Mouse (Mus musculus) cortical plate, adult 2 months (tissue): ENCODE results near the gene Slc22a1.

ENCODE experiments used
- CTCF ChIP-seq: fragments of 200-500 bp; IDR thresholded peaks from 2 replicates; pipeline ENCODE4 v1.5.1; 2011; ENCODE audit warnings: mild to moderate bottlenecking, control low read depth, low read length; ENCODE audit not compliant: insufficient read depth; ENCODE audit errors: extremely low read depth
- POLR2A ChIP-seq: fragments of 200-500 bp; IDR thresholded peaks from 2 replicates; pipeline ENCODE4 v1.6.1; 2011; ENCODE audit warnings: mild to moderate bottlenecking, low read length, control low read depth; ENCODE audit not compliant: insufficient read depth; ENCODE audit errors: extremely low read depth

DNA sequence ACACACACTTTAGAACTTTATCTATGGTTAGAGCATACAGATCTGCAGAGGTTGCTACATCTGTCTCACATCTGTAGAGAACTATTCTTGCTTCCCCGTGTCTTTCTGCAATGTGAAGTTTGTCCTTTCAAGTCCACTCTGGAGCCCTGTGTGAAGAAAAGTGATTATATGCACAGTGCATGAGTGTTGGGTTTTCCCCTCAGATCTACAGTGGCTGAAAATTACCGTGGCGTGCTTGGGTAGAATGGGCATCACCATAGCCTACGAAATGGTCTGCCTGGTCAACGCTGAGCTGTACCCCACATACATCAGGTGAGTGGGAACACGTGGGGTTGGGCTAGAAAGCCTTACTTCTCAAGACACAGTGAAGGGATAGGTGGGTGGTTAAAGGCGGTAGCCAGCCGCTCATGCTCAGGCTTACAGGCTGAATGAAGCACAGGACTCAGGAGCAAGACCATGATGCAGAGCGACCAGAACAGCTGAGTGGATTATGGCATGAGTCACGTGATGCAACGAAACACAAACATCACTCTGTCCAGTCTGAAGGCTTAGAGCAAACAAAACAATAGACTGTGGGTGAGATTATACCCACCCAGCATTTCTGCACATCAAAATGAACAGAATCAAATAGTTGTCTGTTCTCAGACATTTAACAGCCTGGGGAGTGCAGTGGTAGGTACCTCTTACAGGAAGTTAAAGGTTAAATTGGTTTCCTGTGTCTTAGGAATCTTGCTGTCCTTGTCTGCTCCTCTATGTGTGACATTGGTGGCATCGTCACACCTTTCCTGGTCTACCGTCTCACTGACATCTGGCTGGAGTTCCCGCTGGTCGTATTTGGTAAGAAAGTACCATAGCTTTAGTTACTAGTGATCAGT lies 60.9 kb downstream of the Slc22a1 start:
- TF ChIP-seq POLR2A (no peak), CTCF (no peak)
